20 mouse cellular contexts compared by ENCODE assay signal in genomic region chr13:74112593-74112992, GRCm38 (mm10). TPM values are rescaled to one million over a fixed set of nuclear protein-coding genes. Genes with fewer than 3 reads are reported as not detected.
DNase-seq lines count a peak whose midpoint lies in the region; ATAC-seq and TF ChIP-seq lines count a peak whose summit lies in the region.
"Had no signal": no experiment of that assay in that cellular context is flagged by ENCODE, and none has a peak within 500 bp of the region (broad histone marks: within the 10 kb centered on the region; RNA-seq: fewer than 3 reads in every experiment).

No protein-coding gene starts in this region.

- H3K4me2 ChIP-seq in forebrain, embryonic 15.5 days (replicated peaks) = no peak overlapping the region
- no peak overlapping the region for H3K4me2 ChIP-seq in forebrain, postnatal 0 days (ENCODE audit: low read depth)
- H3K4me2 ChIP-seq in embryonic facial prominence, embryonic 14.5 days (ENCODE audit: low read depth, low read length) = no peak overlapping the region
- H3K4me2 ChIP-seq: embryonic facial prominence, embryonic 13.5 days; forebrain, embryonic 13.5 days; heart, embryonic 11.5 days; heart, embryonic 15.5 days; hindbrain, embryonic 14.5 days had no signal

- ATAC-seq in forebrain, embryonic 15.5 days (replicated peaks) = 0 out of 2 replicates have a peak, but pooled peaks have one; percentile 16
- no peak for ATAC-seq in forebrain, postnatal 0 days
- peak; percentile 62; the same call in 1 of the 2 replicates for ATAC-seq in embryonic facial prominence, embryonic 14.5 days (ENCODE audit: low read depth)
- ATAC-seq: forebrain, embryonic 13.5 days had no signal

- H3K9ac ChIP-seq in forebrain, embryonic 15.5 days (replicated peaks) = no peak overlapping the region
- no peak overlapping the region for H3K9ac ChIP-seq in forebrain, postnatal 0 days
- H3K9ac ChIP-seq in embryonic facial prominence, embryonic 14.5 days (ENCODE audit: low read depth, low read length) = no peak overlapping the region
- H3K9ac ChIP-seq: embryonic facial prominence, embryonic 13.5 days; forebrain, embryonic 13.5 days; heart, embryonic 15.5 days; hindbrain, embryonic 14.5 days had no signal

- DNase-seq in forebrain, postnatal 0 days = no peak
- peak; percentile 28 for DNase-seq in layer of hippocampus, adult 9-11 months
- no peak for DNase-seq in layer of hippocampus, adult 8-10 months (ENCODE audit: low spot score in 2 of 2)
- peak; percentile 72 for DNase-seq in brain, adult 2 months (ENCODE audit: low read depth, low spot score)
- DNase-seq in embryonic facial prominence, embryonic 14.5 days (ENCODE audit: low spot score) = peak; percentile 5
- DNase-seq in spleen, adult 12 weeks (ENCODE audit: low spot score) = no peak
- DNase-seq: adrenal gland, postnatal 14 days; cerebellum, adult 2 months; cerebellum, postnatal 10 days; embryo, embryonic 11 days; gastrocnemius, postnatal 14 days; heart, postnatal 14 days had no signal

- no peaks in the 10 kb centered on the region for H3K4me1 ChIP-seq in forebrain, embryonic 15.5 days
- no peaks in the 10 kb centered on the region for H3K4me1 ChIP-seq in forebrain, postnatal 0 days (ENCODE audit: insufficient read depth)
- H3K4me1 ChIP-seq in embryonic facial prominence, embryonic 14.5 days (ENCODE audit: control insufficient read depth, insufficient read depth, low read length) = no peaks in the 10 kb centered on the region
- H3K4me1 ChIP-seq: embryonic facial prominence, embryonic 13.5 days had no signal

- H3K27ac ChIP-seq in forebrain, embryonic 15.5 days (replicated peaks) = no peak overlapping the region
- no peak overlapping the region for H3K27ac ChIP-seq in forebrain, postnatal 0 days (ENCODE audit: low read depth, low read length)
- no peak overlapping the region for H3K27ac ChIP-seq in embryonic facial prominence, embryonic 14.5 days (replicated peaks; ENCODE audit: low read depth, low read length)
- H3K27ac ChIP-seq: embryonic facial prominence, embryonic 13.5 days; forebrain, embryonic 13.5 days; heart, adult 2 months; heart, embryonic 15.5 days; hindbrain, embryonic 14.5 days had no signal

- H3K27me3 ChIP-seq in forebrain, embryonic 15.5 days = no peaks in the 10 kb centered on the region
- H3K27me3 ChIP-seq in forebrain, postnatal 0 days (ENCODE audit: insufficient read depth, low read length) = no peaks in the 10 kb centered on the region
- H3K27me3 ChIP-seq in embryonic facial prominence, embryonic 14.5 days (replicated peaks; ENCODE audit: control insufficient read depth, insufficient read depth, low read length) = no peaks in the 10 kb centered on the region
- H3K27me3 ChIP-seq: embryonic facial prominence, embryonic 13.5 days; forebrain, embryonic 13.5 days; heart, embryonic 15.5 days had no signal

- TF ChIP-seq CTCF in forebrain, postnatal 0 days (IDR thresholded peaks at IDR 0.05; ENCODE audit: low read depth) = no peak

- H3K4me3 ChIP-seq in forebrain, embryonic 15.5 days = no peak overlapping the region
- H3K4me3 ChIP-seq in forebrain, postnatal 0 days (ENCODE audit: low read depth, low read length) = no peak overlapping the region
- H3K4me3 ChIP-seq in embryonic facial prominence, embryonic 14.5 days (ENCODE audit: low read depth, low read length) = no peak overlapping the region
- H3K4me3 ChIP-seq: embryonic facial prominence, embryonic 13.5 days; forebrain, embryonic 13.5 days; heart, adult 2 months; heart, embryonic 15.5 days had no signal

- 46% methylated on average over 4 of the region's 4 CpGs for WGBS in forebrain, embryonic 15.5 days
- 43% methylated on average over 4 of the region's 4 CpGs for WGBS in forebrain, postnatal 0 days
- 61% methylated on average over 4 of the region's 4 CpGs for WGBS in embryonic facial prominence, embryonic 14.5 days

- no peaks in the 10 kb centered on the region for H3K9me3 ChIP-seq in forebrain, embryonic 15.5 days
- no peaks in the 10 kb centered on the region for H3K9me3 ChIP-seq in forebrain, postnatal 0 days (ENCODE audit: low read length)
- H3K9me3 ChIP-seq in embryonic facial prominence, embryonic 14.5 days (ENCODE audit: control insufficient read depth, low read length) = no peaks in the 10 kb centered on the region
- H3K9me3 ChIP-seq: forebrain, embryonic 13.5 days; heart, embryonic 15.5 days had no signal

- H3K36me3 ChIP-seq in forebrain, embryonic 15.5 days = no peaks in the 10 kb centered on the region
- no peaks in the 10 kb centered on the region for H3K36me3 ChIP-seq in forebrain, postnatal 0 days (ENCODE audit: insufficient read depth)
- no peaks in the 10 kb centered on the region for H3K36me3 ChIP-seq in embryonic facial prominence, embryonic 14.5 days (ENCODE audit: control insufficient read depth, insufficient read depth, low read length)
- H3K36me3 ChIP-seq: embryonic facial prominence, embryonic 13.5 days; heart, embryonic 15.5 days had no signal

RNA-seq across cellular contexts. Expression of gene Slc9a3, which starts 8.7 kb away (rescaled TPM):
- polyA plus RNA-seq in forebrain, embryonic 15.5 days (2015; fragmentation: Nextera tagmentation; extraction: Ambion mirVana) = not detected in 2 replicates
- 0.15 and 0.29 TPM in 2 replicates for total RNA-seq in forebrain, postnatal 0 days (2014; rRNA removed)
- polyA plus RNA-seq in forebrain, postnatal 0 days (2015; fragmentation: Nextera tagmentation; extraction: Ambion mirVana) = 0.28 and 0.40 TPM in 2 replicates
- 1 to 10 TPM; 1.4 to 2.4 (median 1.8) TPM for total RNA-seq in layer of hippocampus, adult 8-10 months (2022)
- polyA plus RNA-seq in embryonic facial prominence, embryonic 14.5 days (2014; fragmentation: Nextera tagmentation; extraction: Ambion mirVana) = not detected in 2 replicates
- total RNA-seq: hematopoietic stem cell, adult 5-6 weeks had no signal
- polyA plus RNA-seq: embryonic facial prominence, embryonic 13.5 days; heart, embryonic 11.5 days had no signal

RNA-seq across cellular contexts. Expression of gene Cep72, which starts 50.5 kb away (rescaled TPM):
- 11.3 and 13.1 TPM in 2 replicates for polyA plus RNA-seq in forebrain, embryonic 15.5 days (2015; fragmentation: Nextera tagmentation; extraction: Ambion mirVana)
- total RNA-seq in forebrain, postnatal 0 days (2014; rRNA removed) = 6.7 and 7.1 TPM in 2 replicates
- 6.0 and 8.8 TPM in 2 replicates for polyA plus RNA-seq in forebrain, postnatal 0 days (2015; fragmentation: Nextera tagmentation; extraction: Ambion mirVana)
- 1 to 10 TPM; 1.0 to 2.4 (median 1.1) TPM for total RNA-seq in layer of hippocampus, adult 8-10 months (2022)
- polyA plus RNA-seq in embryonic facial prominence, embryonic 14.5 days (2014; fragmentation: Nextera tagmentation; extraction: Ambion mirVana) = 10.7 and 12.8 TPM in 2 replicates

Comparison
In these comparisons a context has a peak if more than half of its experiments do, and no peak if none do; other contexts are left out.
1. DNase-seq: peak in layer of hippocampus, adult 9-11 months (single experiment), brain, adult 2 months (single experiment) and embryonic facial prominence, embryonic 14.5 days (single experiment); none in forebrain, postnatal 0 days (single experiment), layer of hippocampus, adult 8-10 months (0 of 2) and spleen, adult 12 weeks (single experiment).